Mouse (Mus musculus) neural tube, embryonic 12.5 days (tissue): Measurements from ENCODE around the gene Tspan9. TPM values are rescaled to one million over a fixed set of nuclear protein-coding genes. Genes with fewer than 3 reads are reported as not detected.

Experiments used
- ATAC-seq: fragments of 200-750 bp; cut with Nextera tagmentation; 2 replicates; pipeline ENCODE4 v1.8.0; 2017; ENCODE audit warnings: low read depth, mild to moderate bottlenecking, moderate TSS enrichment, moderate library complexity; ENCODE audit not compliant: low FRiP score
- H3K27ac ChIP-seq: fragments of 300-500 bp; sonication (generic); 2 replicates; pipeline ENCODE4 v1.5.1; 2016
- H3K27me3 ChIP-seq: fragments of 300-500 bp; sonication (generic); replicated peaks from 2 replicates; pipeline ENCODE4 v1.6.1; 2016; ENCODE audit warnings: mild to moderate bottlenecking
- H3K36me3 ChIP-seq: fragments of 300-500 bp; sonication (generic); 2 replicates; pipeline ENCODE4 v1.6.1; 2016; ENCODE audit warnings: mild to moderate bottlenecking
- H3K4me1 ChIP-seq: fragments of 300-500 bp; sonication (generic); 2 replicates; pipeline ENCODE4 v1.6.1; 2016
- H3K4me2 ChIP-seq: fragments of 300-500 bp; sonication (generic); replicated peaks from 2 replicates; pipeline ENCODE4 v1.6.1; 2016; ENCODE audit warnings: mild to moderate bottlenecking
- H3K4me3 ChIP-seq: fragments of 300-500 bp; sonication (generic); 2 replicates; pipeline ENCODE4 v1.5.1; 2016
- H3K9ac ChIP-seq: fragments of 300-500 bp; sonication (generic); 2 replicates; pipeline ENCODE4 v1.6.1; 2016; ENCODE audit warnings: mild to moderate bottlenecking
- H3K9me3 ChIP-seq: fragments of 300-500 bp; sonication (generic); 2 replicates; pipeline ENCODE4 v1.6.1; 2016; ENCODE audit warnings: mild to moderate bottlenecking
- WGBS: fragments of 180-500 bp; shearing (Covaris S2); methylation state at CpG from one replicate; pipeline ENCODE4 v1.1.7; 2016; 5-methylcytosine and 5-hydroxymethylcytosine counted together
- polyA plus RNA-seq: library from polyadenylated mRNA; unstranded; fragments of >200 nt; fragmentation: Nextera tagmentation; extraction: Ambion mirVana; gene quantifications from 2 replicates; pipeline ENCODE4 v1.2.1, GENCODE M21; 2016

Gene Tspan9
- polyA plus RNA-seq, 1 experiment from 2014 or later: 58.4 TPM

DNA sequence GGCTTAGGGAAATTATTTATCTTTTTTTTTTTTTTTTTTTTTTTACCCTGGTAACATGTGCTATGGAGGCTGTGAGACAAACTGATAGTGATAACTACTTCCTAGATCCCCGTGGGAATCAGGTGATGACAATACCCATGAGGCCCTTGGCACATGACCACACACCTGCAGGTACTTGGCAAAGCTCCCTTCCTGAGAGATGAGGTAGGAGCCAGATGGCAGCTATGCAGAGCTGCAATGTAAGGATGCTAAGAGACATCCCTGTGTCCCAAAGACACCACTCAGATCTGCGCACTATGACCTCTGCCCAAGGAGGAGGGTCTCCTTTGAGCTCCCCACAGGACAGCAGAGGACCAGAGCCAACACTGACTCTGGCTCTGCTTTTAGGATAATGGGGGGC lies 144.3 kb downstream of the Tspan9 start:
- Histone ChIP-seq H3K4me1 (peaks cover 16% of the 10 kb centered on the region), H3K36me3 (no peaks in the 10 kb centered on the region), H3K4me2 (no peak overlapping the region), H3K27ac (no peak overlapping the region), H3K4me3 (no peak overlapping the region), H3K9me3 (no peaks in the 10 kb centered on the region), H3K27me3 (no peaks in the 10 kb centered on the region), H3K9ac (no peak overlapping the region)
- WGBS: 85% methylated on average over 2 of the region's 2 CpGs
- ATAC-seq: no peak

GRCm38 (mm10) chr6:127996928-127997327 lies 146.5 kb downstream of the Tspan9 start:
- Histone ChIP-seq H3K9ac (no peak overlapping the region), H3K27ac (no peak overlapping the region), H3K4me3 (no peak overlapping the region), H3K9me3 (no peaks in the 10 kb centered on the region), H3K27me3 (no peaks in the 10 kb centered on the region), H3K4me2 (no peak overlapping the region), H3K36me3 (no peaks in the 10 kb centered on the region), H3K4me1 (peaks cover 3% of the 10 kb centered on the region; the same call in 1 of the 2 replicates)
- WGBS: 81% methylated on average over 5 of the region's 5 CpGs
- ATAC-seq: no peak

- Histone ChIP-seq H3K9me3 (no peaks in the 10 kb centered on the region), H3K4me1 (peaks cover 14% of the 10 kb centered on the region; the same call in 1 of the 2 replicates), H3K4me3 (no peak overlapping the region), H3K9ac (no peak overlapping the region), H3K4me2 (no peak overlapping the region), H3K27ac (no peak overlapping the region), H3K27me3 (no peaks in the 10 kb centered on the region), H3K36me3 (no peaks in the 10 kb centered on the region)
- WGBS: 85% methylated on average over 8 of the region's 8 CpGs
- 0 out of 2 replicates have a peak, but pooled peaks have one; percentile 10 for ATAC-seq
Observed at GRCm38 (mm10) chr6:127992993-127993392, 150.4 kb downstream of the Tspan9 start.

- Histone ChIP-seq H3K9me3 (no peaks in the 10 kb centered on the region), H3K4me2 (no peak overlapping the region), H3K27me3 (no peaks in the 10 kb centered on the region), H3K27ac (no peak overlapping the region), H3K36me3 (no peaks in the 10 kb centered on the region), H3K4me1 (peaks cover 14% of the 10 kb centered on the region; the same call in 1 of the 2 replicates), H3K4me3 (no peak overlapping the region), H3K9ac (no peak overlapping the region)
- no peak for ATAC-seq
- 91% methylated on average over 11 of the region's 11 CpGs for WGBS
Observed at GRCm38 (mm10) chr6:127991509-127992176, 151.8 kb downstream of the Tspan9 start.

DNA sequence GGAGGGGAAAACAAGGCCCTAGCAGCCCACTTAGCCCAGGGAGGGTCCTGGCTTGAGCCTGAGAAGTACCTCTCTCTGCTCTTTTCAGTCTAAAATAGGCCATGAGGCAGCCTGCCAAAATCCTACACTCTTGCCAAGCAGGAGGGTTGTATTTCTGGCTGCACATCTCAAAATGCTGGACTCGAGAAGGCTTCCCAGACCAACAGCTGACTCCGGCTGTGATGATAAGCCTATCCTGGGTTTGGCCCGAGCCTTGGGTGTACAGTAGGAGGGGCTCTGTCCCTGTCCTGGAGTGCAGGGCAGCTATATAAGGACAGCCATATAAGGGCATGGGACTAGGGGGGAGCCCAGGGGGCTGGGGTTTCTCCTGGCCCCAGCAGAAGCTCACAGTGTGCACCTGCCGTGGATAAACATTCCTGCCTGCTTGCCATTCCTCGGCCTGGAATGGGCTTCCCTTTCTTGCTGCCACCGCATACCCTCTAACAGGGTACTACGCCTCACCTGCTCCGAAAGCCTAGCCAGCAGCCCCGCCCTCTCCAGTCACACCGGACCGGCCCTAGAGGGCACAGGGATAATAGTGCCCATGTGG lies 153.7 kb downstream of the Tspan9 start:
- no peak overlapping the region for H3K4me3 ChIP-seq
- no peaks in the 10 kb centered on the region for H3K27me3 ChIP-seq
- ATAC-seq: no peak
- no peak overlapping the region for H3K4me2 ChIP-seq
- 78% methylated on average over 11 of the region's 11 CpGs for WGBS
- no peak overlapping the region for H3K9ac ChIP-seq
- no peaks in the 10 kb centered on the region for H3K36me3 ChIP-seq
- H3K27ac ChIP-seq: no peak overlapping the region
- peaks cover 24% of the 10 kb centered on the region for H3K4me1 ChIP-seq
- H3K9me3 ChIP-seq: no peaks in the 10 kb centered on the region

DNA sequence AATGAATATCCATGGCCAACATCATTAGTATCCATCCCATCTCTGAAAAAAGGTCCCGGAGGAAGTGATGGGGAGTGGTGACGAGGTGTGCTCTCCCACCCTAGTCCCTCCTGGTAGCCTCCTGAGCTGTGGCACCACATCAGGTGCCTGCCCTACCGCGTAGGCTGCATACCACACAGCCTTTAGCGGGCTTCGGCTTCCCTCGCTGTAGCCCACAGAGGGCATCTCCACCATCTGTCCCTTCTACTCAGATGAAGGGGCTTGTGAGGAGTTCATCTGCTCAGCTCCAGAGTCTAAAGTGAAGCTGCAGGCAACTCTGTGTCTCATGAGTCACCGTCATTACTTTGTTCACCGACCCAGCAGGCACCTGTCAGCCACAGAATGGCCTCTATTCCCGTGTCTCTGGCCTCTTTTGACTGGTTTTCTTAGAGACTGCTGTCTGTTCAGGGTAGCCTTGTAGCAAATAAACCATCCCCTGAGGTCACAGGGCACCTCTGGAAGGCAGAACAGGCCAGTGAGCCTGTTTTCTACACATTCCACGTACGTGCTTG lies 154.4 kb downstream of the Tspan9 start:
- no peaks in the 10 kb centered on the region for H3K36me3 ChIP-seq
- no peak overlapping the region for H3K9ac ChIP-seq
- no peak overlapping the region for H3K4me3 ChIP-seq
- no peaks in the 10 kb centered on the region for H3K9me3 ChIP-seq
- peaks cover 24% of the 10 kb centered on the region for H3K4me1 ChIP-seq
- no peaks in the 10 kb centered on the region for H3K27me3 ChIP-seq
- ATAC-seq: no peak
- no peak overlapping the region for H3K4me2 ChIP-seq
- H3K27ac ChIP-seq: no peak overlapping the region
- 75% methylated on average over 12 of the region's 12 CpGs for WGBS

- H3K27ac ChIP-seq: no peak overlapping the region
- ATAC-seq: no peak
- H3K9me3 ChIP-seq: no peaks in the 10 kb centered on the region
- no peak overlapping the region for H3K4me3 ChIP-seq
- H3K9ac ChIP-seq: no peak overlapping the region
- peaks cover 24% of the 10 kb centered on the region for H3K4me1 ChIP-seq
- H3K4me2 ChIP-seq: no peak overlapping the region
- no peaks in the 10 kb centered on the region for H3K27me3 ChIP-seq
- 95% methylated on average over 14 of the region's 14 CpGs for WGBS
- H3K36me3 ChIP-seq: no peaks in the 10 kb centered on the region
Observed at GRCm38 (mm10) chr6:127987374-127987773, 156.0 kb downstream of the Tspan9 start.

GRCm38 (mm10) chr6:127986357-127986756 lies 157.0 kb downstream of the Tspan9 start:
- H3K27ac ChIP-seq: no peak overlapping the region

GRCm38 (mm10) chr6:127981176-127981575 lies 162.2 kb downstream of the Tspan9 start:
- no peaks in the 10 kb centered on the region for H3K27me3 ChIP-seq
- H3K27ac ChIP-seq: no peak overlapping the region
- no peaks in the 10 kb centered on the region for H3K36me3 ChIP-seq
- no peak overlapping the region for H3K4me2 ChIP-seq
- no peak overlapping the region for H3K4me3 ChIP-seq
- peaks cover 36% of the 10 kb centered on the region for H3K4me1 ChIP-seq
- WGBS: 73% methylated on average over 8 of the region's 8 CpGs
- no peaks in the 10 kb centered on the region for H3K9me3 ChIP-seq
- no peak for ATAC-seq
- no peak overlapping the region for H3K9ac ChIP-seq

More at GRCm38 (mm10) chr6:127986357-127986756, 157.0 kb downstream of the Tspan9 start:
- ATAC-seq: no peak
- H3K4me1 ChIP-seq: peaks cover 24% of the 10 kb centered on the region
- H3K4me3 ChIP-seq: no peak overlapping the region
- H3K9me3 ChIP-seq: no peaks in the 10 kb centered on the region
- H3K9ac ChIP-seq: no peak overlapping the region
- no peak overlapping the region for H3K4me2 ChIP-seq
- no peaks in the 10 kb centered on the region for H3K36me3 ChIP-seq
- 75% methylated on average over 9 of the region's 9 CpGs for WGBS
- no peaks in the 10 kb centered on the region for H3K27me3 ChIP-seq

- H3K4me2 ChIP-seq: no peak overlapping the region
- H3K9ac ChIP-seq: no peak overlapping the region
- H3K27ac ChIP-seq: no peak overlapping the region
- H3K9me3 ChIP-seq: no peaks in the 10 kb centered on the region
- H3K4me3 ChIP-seq: no peak overlapping the region
- no peak for ATAC-seq
- 58% methylated on average over 11 of the region's 11 CpGs for WGBS
- H3K4me1 ChIP-seq: peaks cover 32% of the 10 kb centered on the region
- H3K27me3 ChIP-seq: no peaks in the 10 kb centered on the region
- no peaks in the 10 kb centered on the region for H3K36me3 ChIP-seq
Observed at GRCm38 (mm10) chr6:127980381-127981045, 162.9 kb downstream of the Tspan9 start.

GRCm38 (mm10) chr6:127979831-127980230 lies 163.6 kb downstream of the Tspan9 start:
- no peak overlapping the region for H3K4me2 ChIP-seq
- H3K9ac ChIP-seq: no peak overlapping the region
- H3K36me3 ChIP-seq: no peaks in the 10 kb centered on the region
- ATAC-seq: no peak
- H3K4me1 ChIP-seq: peaks cover 33% of the 10 kb centered on the region
- no peaks in the 10 kb centered on the region for H3K27me3 ChIP-seq
- H3K9me3 ChIP-seq: no peaks in the 10 kb centered on the region
- H3K27ac ChIP-seq: no peak overlapping the region
- no peak overlapping the region for H3K4me3 ChIP-seq
- WGBS: 93% methylated on average over 5 of the region's 5 CpGs

DNA sequence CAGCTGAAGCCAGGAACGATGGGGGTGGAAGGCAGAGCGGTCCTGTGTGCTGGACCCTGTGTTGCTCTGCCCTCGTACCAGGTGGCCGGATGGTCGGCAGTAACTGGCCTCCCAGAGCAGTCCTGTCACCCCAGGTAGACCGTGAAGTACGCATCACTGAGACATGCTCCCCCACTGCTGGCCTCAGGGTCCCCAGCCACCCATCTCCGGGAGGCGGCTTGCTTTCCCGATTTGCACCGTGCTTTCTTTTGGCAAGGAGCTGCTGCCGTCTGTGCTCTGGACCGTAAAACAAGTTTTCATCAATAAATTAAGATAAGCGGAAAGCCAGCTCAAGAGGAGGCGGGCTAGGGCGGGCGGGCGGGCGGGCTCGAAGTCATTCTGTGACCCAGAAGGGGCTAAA lies 164.5 kb downstream of the Tspan9 start:
- peak; percentile 16; the same call in 1 of the 2 replicates for ATAC-seq
- peaks cover 42% of the 10 kb centered on the region for H3K4me1 ChIP-seq
- no peaks in the 10 kb centered on the region for H3K27me3 ChIP-seq
- 34% methylated on average over 20 of the region's 20 CpGs for WGBS
- no peaks in the 10 kb centered on the region for H3K36me3 ChIP-seq
- peak overlapping the region; percentile 41 for H3K4me2 ChIP-seq
- H3K27ac ChIP-seq: no peak overlapping the region
- H3K9ac ChIP-seq: no peak overlapping the region
- H3K4me3 ChIP-seq: no peak overlapping the region
- H3K9me3 ChIP-seq: no peaks in the 10 kb centered on the region
